ENCODE assay signal across 8 mouse cellular contexts in genomic region chr7:60139742-60140480, GRCm38 (mm10). TPM values are rescaled to one million over a fixed set of nuclear protein-coding genes. Genes with fewer than 3 reads are reported as not detected.
A peak's percentile ranks its signal among the peaks of the same experiment; 100 is the strongest.
DNase-seq lines count a peak whose midpoint lies in the region; ATAC-seq and TF ChIP-seq lines count a peak whose summit lies in the region.

Gene Snrpn, minus strand, starts transcription at chr7:60140219.

- peak; percentile 0 for DNase-seq in lung, embryonic 14.5 days
- no peak for DNase-seq in lung, postnatal 4 days
- DNase-seq in embryonic facial prominence, embryonic 11.5 days (ENCODE audit: low spot score), result no peak
- DNase-seq in left cerebral cortex, postnatal 10 days (ENCODE audit: extremely low spot score in 1 of 2, low spot score in 2 of 2), result no peak
- peak; percentile 45 for DNase-seq in retina, postnatal 1 day
- DNase-seq in natural killer cell, adult 2 months (ENCODE audit: low spot score in 2 of 2), result no peak
- no peak for DNase-seq in spleen, postnatal 14 days (ENCODE audit: low spot score in 2 of 2)

- no peak within 1 kb of the TSS for H3K9ac ChIP-seq in lung, embryonic 14.5 days
- no peak within 1 kb of the TSS for H3K9ac ChIP-seq in embryonic facial prominence, embryonic 11.5 days (replicated peaks; ENCODE audit: low read length)
- H3K9ac ChIP-seq in heart, embryonic 13.5 days, result no peak within 1 kb of the TSS

- H3K27ac ChIP-seq in lung, embryonic 14.5 days (ENCODE audit: low read depth), result no peak within 1 kb of the TSS
- no peak within 1 kb of the TSS for H3K27ac ChIP-seq in embryonic facial prominence, embryonic 11.5 days (replicated peaks; ENCODE audit: low read depth, low read length)
- H3K27ac ChIP-seq in heart, embryonic 13.5 days (replicated peaks), result no peak within 1 kb of the TSS

- no peak for TF ChIP-seq CTCF in lung, embryonic 14.5 days (IDR thresholded peaks at IDR 0.05; ENCODE audit: low read depth)

- H3K4me3 ChIP-seq in lung, embryonic 14.5 days (ENCODE audit: low read depth, low read length), result no peak within 1 kb of the TSS
- H3K4me3 ChIP-seq in embryonic facial prominence, embryonic 11.5 days (ENCODE audit: low read depth, low read length), result no peak within 1 kb of the TSS
- no peak within 1 kb of the TSS for H3K4me3 ChIP-seq in heart, embryonic 13.5 days

- H3K4me2 ChIP-seq in lung, embryonic 14.5 days, result no peak within 1 kb of the TSS
- no peak within 1 kb of the TSS for H3K4me2 ChIP-seq in embryonic facial prominence, embryonic 11.5 days (ENCODE audit: low read depth, low read length)
- no peak within 1 kb of the TSS for H3K4me2 ChIP-seq in heart, embryonic 13.5 days

- H3K36me3 ChIP-seq in lung, embryonic 14.5 days (ENCODE audit: insufficient read depth), result no peaks in the 10 kb centered on the region
- H3K36me3 ChIP-seq in embryonic facial prominence, embryonic 11.5 days (replicated peaks; ENCODE audit: control insufficient read depth, insufficient read depth, low read depth, low read length), result no peaks in the 10 kb centered on the region
- no peaks in the 10 kb centered on the region for H3K36me3 ChIP-seq in heart, embryonic 13.5 days

- no peaks in the 10 kb centered on the region for H3K27me3 ChIP-seq in lung, embryonic 14.5 days (ENCODE audit: insufficient read depth, low read length)
- no peaks in the 10 kb centered on the region for H3K27me3 ChIP-seq in embryonic facial prominence, embryonic 11.5 days (ENCODE audit: control insufficient read depth, insufficient read depth, low read length)
- H3K27me3 ChIP-seq in heart, embryonic 13.5 days (replicated peaks), result no peaks in the 10 kb centered on the region

- no peaks in the 10 kb centered on the region for H3K9me3 ChIP-seq in lung, embryonic 14.5 days (ENCODE audit: low read depth, low read length)
- H3K9me3 ChIP-seq in embryonic facial prominence, embryonic 11.5 days (replicated peaks; ENCODE audit: control insufficient read depth, low read length), result no peaks in the 10 kb centered on the region
- H3K9me3 ChIP-seq in heart, embryonic 13.5 days, result no peaks in the 10 kb centered on the region

- ATAC-seq in lung, embryonic 14.5 days (ENCODE audit: insufficient read depth), result no peak
- no peak for ATAC-seq in embryonic facial prominence, embryonic 11.5 days (replicated peaks; ENCODE audit: insufficient number of reproducible peaks, low FRiP score, low TSS enrichment, low read depth)
- no peak for ATAC-seq in heart, embryonic 13.5 days (ENCODE audit: extremely low read depth, insufficient number of reproducible peaks, low FRiP score, low TSS enrichment)

- WGBS in lung, embryonic 14.5 days, result 49% methylated on average over 4 of the region's 4 CpGs
- 67% methylated on average over 4 of the region's 4 CpGs for WGBS in embryonic facial prominence, embryonic 11.5 days
- 45% methylated on average over 4 of the region's 4 CpGs for WGBS in heart, embryonic 13.5 days

- no peaks in the 10 kb centered on the region for H3K4me1 ChIP-seq in lung, embryonic 14.5 days (ENCODE audit: insufficient read depth)
- H3K4me1 ChIP-seq in embryonic facial prominence, embryonic 11.5 days (ENCODE audit: control insufficient read depth, insufficient read depth, low read length), result no peaks in the 10 kb centered on the region
- H3K4me1 ChIP-seq in heart, embryonic 13.5 days, result no peaks in the 10 kb centered on the region

- intact Hi-C loops in left cerebral cortex, postnatal 10 days (cut with DNase I), result no loop called here

RNA-seq across cellular contexts. Expression of gene Snrpn, which starts in this region (rescaled TPM):
- polyA plus RNA-seq in lung, embryonic 14.5 days (2014; fragmentation: Nextera tagmentation; extraction: Ambion mirVana), result 37.4 and 39.6 TPM in 2 replicates
- 92.8 and 98.9 TPM in 2 replicates for polyA plus RNA-seq in embryonic facial prominence, embryonic 11.5 days (2014; fragmentation: Nextera tagmentation; extraction: Ambion mirVana)
- polyA plus RNA-seq in heart, embryonic 13.5 days (2015; fragmentation: Nextera tagmentation; extraction: Ambion mirVana), result 51.7 and 59.1 TPM in 2 replicates
- 100 to 1,000 TPM; 863 to 896 TPM for total RNA-seq in left cerebral cortex, postnatal 10 days (2021)

Comparison
In these comparisons a context has a peak if more than half of its experiments do, and no peak if none do; other contexts are left out.
1. DNase-seq: peak in lung, embryonic 14.5 days (single experiment) and retina, postnatal 1 day (single experiment); none in lung, postnatal 4 days (0 of 2), embryonic facial prominence, embryonic 11.5 days (single experiment), left cerebral cortex, postnatal 10 days (0 of 2), natural killer cell, adult 2 months (0 of 2) and spleen, postnatal 14 days (0 of 2).